Mouse (Mus musculus) liver, embryonic 14.5 days (tissue): ENCODE measurements around the gene Ormdl2.

Source experiments
- CTCF ChIP-seq: IDR thresholded peaks from 2 replicates; pipeline ENCODE4 v1.5.1; 2016; ENCODE audit warnings: antibody characterized with exemption, low read depth, control low read depth
- EP300 ChIP-seq: IDR thresholded peaks from 2 replicates; pipeline ENCODE4 v1.6.1; 2016; ENCODE audit warnings: antibody characterized with exemption, low read depth

DNA sequence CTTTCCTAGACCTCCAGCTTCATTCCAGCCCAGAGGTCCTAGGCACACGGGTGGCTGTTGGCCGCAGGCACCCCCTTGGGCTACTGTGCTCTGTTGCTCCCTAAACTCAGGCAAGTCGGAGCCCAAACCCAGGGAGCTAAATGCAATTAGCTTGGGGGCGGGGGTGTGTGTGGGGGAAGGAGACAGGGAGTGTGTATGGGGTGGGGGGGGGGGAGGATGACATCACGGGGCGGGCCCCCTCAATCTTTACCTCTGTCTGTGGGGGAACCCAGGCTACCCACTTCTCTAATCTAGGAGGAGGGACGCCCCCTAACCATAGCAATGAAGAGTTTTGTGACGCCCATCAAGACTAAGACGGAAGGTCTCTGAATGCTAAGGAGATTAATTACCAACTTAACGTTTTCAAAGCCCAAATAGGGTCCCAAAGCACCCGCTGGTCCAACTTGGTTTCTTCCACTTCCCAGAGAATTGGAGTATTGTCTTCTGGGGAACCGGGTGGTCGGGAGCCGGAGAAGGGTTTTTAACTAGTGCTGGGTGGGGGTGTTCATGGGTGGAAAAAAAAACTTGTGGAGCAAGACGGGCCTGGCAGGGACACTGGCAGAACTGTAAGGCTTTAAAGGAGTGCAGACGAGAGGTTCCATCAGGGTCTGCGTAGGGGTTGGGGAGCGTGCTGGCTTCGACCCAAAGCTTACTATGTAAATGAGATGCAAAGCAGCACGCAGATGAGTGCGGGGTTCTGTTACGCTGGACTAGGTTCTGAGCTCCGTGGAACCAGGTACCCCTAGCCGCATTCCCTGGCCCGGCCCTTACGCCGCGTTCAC lies 17.0 kb downstream of the Ormdl2 start, which contains the start of gene Tmem198b:
- TF ChIP-seq CTCF: no peak
- TF ChIP-seq EP300: no peak
